Mouse (Mus musculus) stomach, embryonic 14.5 days (tissue): ENCODE results near the gene Ppfibp1. TPM values are rescaled to one million over a fixed set of nuclear protein-coding genes. Genes with fewer than 3 reads are reported as not detected.

Experiments used
- ATAC-seq: fragments of 200-750 bp; cut with Nextera tagmentation; 2 replicates; pipeline ENCODE4 v1.8.0; 2017; ENCODE audit warnings: low read depth, moderate TSS enrichment; ENCODE audit not compliant: insufficient number of reproducible peaks, insufficient read depth, low FRiP score
- H3K27ac ChIP-seq: fragments of 300-500 bp; sonication (generic); 2 replicates; pipeline ENCODE4 v1.5.1; 2014; ENCODE audit warnings: mild to moderate bottlenecking, low read length, moderate library complexity, mixed read lengths
- H3K27me3 ChIP-seq: fragments of 300-500 bp; sonication (generic); 2 replicates; pipeline ENCODE4 v1.6.1; 2014; ENCODE audit warnings: low read length, control low read depth, mixed read lengths; ENCODE audit not compliant: control insufficient read depth, insufficient read depth
- H3K36me3 ChIP-seq: fragments of 300-500 bp; sonication (generic); 2 replicates; pipeline ENCODE4 v1.6.1; 2014; ENCODE audit warnings: mild to moderate bottlenecking, control low read depth, low read length, moderate library complexity, mixed read lengths; ENCODE audit not compliant: control insufficient read depth, insufficient read depth
- H3K4me1 ChIP-seq: fragments of 300-500 bp; sonication (generic); 2 replicates; pipeline ENCODE4 v1.6.1; 2014; ENCODE audit warnings: low read length, control low read depth, mixed read lengths; ENCODE audit not compliant: control insufficient read depth, insufficient read depth
- H3K4me2 ChIP-seq: fragments of 300-500 bp; sonication (generic); replicated peaks from 2 replicates; pipeline ENCODE4 v1.6.1; 2014; ENCODE audit warnings: low read depth, low read length, control low read depth
- H3K4me3 ChIP-seq: fragments of 300-500 bp; sonication (generic); 2 replicates; pipeline ENCODE4 v1.5.1; 2014; ENCODE audit warnings: low read depth, low read length, control low read depth
- H3K9ac ChIP-seq: fragments of 300-500 bp; sonication (generic); replicated peaks from 2 replicates; pipeline ENCODE4 v1.6.1; 2014; ENCODE audit warnings: low read depth, mild to moderate bottlenecking, control low read depth, low read length, moderate library complexity, mixed read lengths
- H3K9me3 ChIP-seq: fragments of 300-500 bp; sonication (generic); 2 replicates; pipeline ENCODE4 v1.6.1; 2016; ENCODE audit warnings: low read depth, low read length, control low read depth; ENCODE audit not compliant: control insufficient read depth
- WGBS: fragments of 180-500 bp; shearing (Covaris S2); extraction: QIAGEN DNeasy Blood & Tissue Kit; methylation state at CpG from one replicate; pipeline ENCODE4 v1.1.7; 2014; 5-methylcytosine and 5-hydroxymethylcytosine counted together
- polyA plus RNA-seq: library from polyadenylated mRNA; unstranded; fragments of >200 nt; fragmentation: Nextera tagmentation; extraction: Ambion mirVana; gene quantifications from 2 replicates; pipeline ENCODE4 v1.2.1, GENCODE M21; 2014

The Ppfibp1 gene
- polyA plus RNA-seq, 1 experiment from 2014 or later, result 41.9 TPM

- peaks cover 5% of the 10 kb centered on the region; the same call in 1 of the 2 replicates for H3K36me3 ChIP-seq
- peak; percentile 99 for ATAC-seq
- WGBS, result 3% methylated on average over 65 of the region's 66 CpGs
- H3K9me3 ChIP-seq, result no peaks in the 10 kb centered on the region
- H3K27me3 ChIP-seq, result no peaks in the 10 kb centered on the region
- H3K4me1 ChIP-seq, result no peaks in the 10 kb centered on the region; the same call in 1 of the 2 replicates
- peak within 1 kb of the TSS; percentile 57 for H3K27ac ChIP-seq
- peak within 1 kb of the TSS; percentile 70 for H3K9ac ChIP-seq
- H3K4me2 ChIP-seq, result peak within 1 kb of the TSS; percentile 67
- peak within 1 kb of the TSS; percentile 78 for H3K4me3 ChIP-seq
Measured at GRCm38 (mm10) chr6:147042291-147043290, 154.3 kb downstream of the Ppfibp1 start, which contains the start of gene Mrps35. Gene Mrps35, plus strand, starts transcription at chr6:147042764.

DNA sequence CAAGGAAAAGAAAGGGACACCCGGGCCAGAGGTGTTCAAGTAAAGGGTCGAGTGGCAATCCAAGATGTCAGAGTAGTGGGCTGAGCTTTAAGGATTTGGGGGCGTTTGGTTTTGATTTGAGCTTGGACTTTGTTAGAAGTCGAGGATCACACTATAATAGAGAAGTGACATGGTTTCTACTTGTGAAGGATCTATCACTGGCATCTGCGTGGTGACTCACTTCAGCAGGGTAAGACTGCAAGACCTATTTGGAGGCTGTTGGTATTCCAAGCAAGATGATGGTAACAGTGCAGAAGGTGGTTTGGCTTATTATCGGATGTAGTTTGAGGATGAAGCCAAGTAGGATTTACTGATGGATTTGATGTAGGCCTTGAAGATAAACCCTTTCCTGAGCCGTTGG, 155.3 kb downstream of the Ppfibp1 start:
- H3K4me1 ChIP-seq, result no peaks in the 10 kb centered on the region; the same call in 1 of the 2 replicates
- WGBS, result 43% methylated on average over 7 of the region's 7 CpGs

DNA sequence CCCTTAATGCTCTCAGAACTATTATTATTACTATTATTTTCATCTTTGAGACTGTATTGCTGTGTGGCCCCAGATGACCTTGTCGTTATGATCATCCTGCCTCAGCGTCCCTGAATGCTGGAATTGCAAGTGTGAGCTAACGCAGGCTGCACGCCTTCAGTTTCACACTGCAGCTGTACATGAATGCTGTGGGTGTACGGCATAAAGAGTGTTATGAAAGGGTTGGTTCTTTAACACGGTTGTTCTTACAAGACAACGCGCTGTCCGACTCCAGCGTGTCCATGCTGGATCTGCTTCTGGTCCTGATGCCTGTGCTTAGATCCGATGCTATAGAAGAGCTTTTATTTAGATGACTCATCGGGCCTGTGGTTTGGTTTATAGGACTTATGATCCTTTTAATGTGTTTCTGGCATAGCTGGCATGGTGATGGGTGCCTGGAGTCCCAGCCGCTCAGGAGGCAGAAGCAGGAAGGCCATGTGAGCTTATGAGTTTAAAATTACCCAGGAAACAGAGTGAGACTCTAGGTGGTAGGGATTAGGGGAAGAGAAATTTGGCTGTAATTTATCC, 161.0 kb downstream of the Ppfibp1 start:
- peaks cover 43% of the 10 kb centered on the region for H3K36me3 ChIP-seq
- H3K4me1 ChIP-seq, result no peaks in the 10 kb centered on the region
- H3K9ac ChIP-seq, result no peak overlapping the region
- 95% methylated on average over 13 of the region's 13 CpGs for WGBS
- no peak for ATAC-seq
- no peak overlapping the region for H3K27ac ChIP-seq
- no peaks in the 10 kb centered on the region for H3K9me3 ChIP-seq
- H3K4me3 ChIP-seq, result no peak overlapping the region
- no peaks in the 10 kb centered on the region for H3K27me3 ChIP-seq
- H3K4me2 ChIP-seq, result no peak overlapping the region

More for the DNA sequence above, 155.3 kb downstream of the Ppfibp1 start:
- peak overlapping the region; percentile 67 for H3K4me2 ChIP-seq
- H3K27me3 ChIP-seq, result no peaks in the 10 kb centered on the region
- H3K9ac ChIP-seq, result 0 out of 2 replicates have a peak overlapping the region, but pooled peaks have one; percentile 70
- H3K9me3 ChIP-seq, result no peaks in the 10 kb centered on the region
- H3K27ac ChIP-seq, result no peak overlapping the region
- H3K4me3 ChIP-seq, result peak overlapping the region; percentile 78
- ATAC-seq, result no peak
- H3K36me3 ChIP-seq, result peaks cover 14% of the 10 kb centered on the region; the same call in 1 of the 2 replicates

GRCm38 (mm10) chr6:147051666-147052065, 163.4 kb downstream of the Ppfibp1 start:
- Histone ChIP-seq H3K4me2 (no peak overlapping the region), H3K9me3 (no peaks in the 10 kb centered on the region), H3K36me3 (peaks cover 50% of the 10 kb centered on the region), H3K4me1 (no peaks in the 10 kb centered on the region), H3K9ac (no peak overlapping the region), H3K27me3 (no peaks in the 10 kb centered on the region), H3K27ac (no peak overlapping the region), H3K4me3 (no peak overlapping the region)
- no peak for ATAC-seq
- WGBS, result 96% methylated on average over 8 of the region's 8 CpGs

- H3K27me3 ChIP-seq, result no peaks in the 10 kb centered on the region
- no peak overlapping the region for H3K27ac ChIP-seq
- 92% methylated on average over 9 of the region's 9 CpGs for whole genome bisulfite sequencing
- peaks cover 49% of the 10 kb centered on the region for H3K36me3 ChIP-seq
- no peak for ATAC-seq
- H3K9me3 ChIP-seq, result no peaks in the 10 kb centered on the region
- H3K4me3 ChIP-seq, result no peak overlapping the region
- no peak overlapping the region for H3K9ac ChIP-seq
- H3K4me2 ChIP-seq, result no peak overlapping the region
- no peaks in the 10 kb centered on the region for H3K4me1 ChIP-seq
Measured at GRCm38 (mm10) chr6:147052440-147052839, 164.2 kb downstream of the Ppfibp1 start.

DNA sequence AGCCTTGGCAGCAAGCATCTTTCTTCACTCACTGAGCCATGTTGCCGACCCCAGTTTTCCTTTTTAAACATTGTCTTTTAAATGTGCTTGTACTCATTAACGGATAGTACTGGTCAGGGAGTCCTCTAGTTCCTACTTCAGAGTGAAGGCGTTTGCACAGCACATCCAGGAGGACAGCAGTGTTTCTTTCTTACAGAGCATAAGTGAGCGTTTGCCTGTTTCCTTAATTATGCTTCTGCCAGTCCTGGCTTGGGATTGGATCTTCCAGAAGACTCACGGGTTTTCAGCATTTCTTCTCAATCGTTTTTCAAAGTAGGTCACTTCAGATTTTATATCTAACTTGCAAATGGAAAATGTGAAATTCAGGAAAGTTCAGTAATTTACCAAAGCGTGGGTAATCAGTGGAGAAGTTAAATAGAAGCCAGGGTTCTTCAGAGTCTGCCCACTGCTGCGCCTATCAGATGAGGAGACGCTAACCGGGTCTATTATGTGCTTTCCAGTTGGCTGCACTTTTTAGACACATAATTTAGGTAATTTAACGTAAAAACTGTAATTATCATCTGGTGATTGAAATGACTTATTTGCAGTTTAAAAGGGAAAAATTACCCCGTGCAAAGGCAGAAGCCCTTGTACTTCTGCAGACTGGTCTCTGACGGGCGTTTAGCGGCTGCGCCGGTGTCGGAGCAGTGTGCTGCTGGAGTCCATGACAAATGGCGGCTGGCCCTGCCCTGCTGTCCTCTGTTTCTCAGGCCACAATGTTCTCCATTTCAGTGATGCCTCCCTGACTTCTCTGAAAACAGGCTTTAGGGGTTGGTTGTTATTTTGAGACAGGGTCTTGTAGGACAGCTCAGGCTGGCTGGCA, 165.7 kb downstream of the Ppfibp1 start:
- ATAC-seq, result no peak
- H3K4me3 ChIP-seq, result no peak overlapping the region
- peaks cover 41% of the 10 kb centered on the region for H3K36me3 ChIP-seq
- H3K27me3 ChIP-seq, result no peaks in the 10 kb centered on the region
- WGBS, result 92% methylated on average over 19 of the region's 19 CpGs
- H3K4me1 ChIP-seq, result no peaks in the 10 kb centered on the region
- H3K9ac ChIP-seq, result no peak overlapping the region
- no peaks in the 10 kb centered on the region for H3K9me3 ChIP-seq
- no peak overlapping the region for H3K4me2 ChIP-seq
- H3K27ac ChIP-seq, result no peak overlapping the region

- Histone ChIP-seq H3K9ac (no peak overlapping the region), H3K36me3 (peaks cover 35% of the 10 kb centered on the region), H3K4me3 (no peak overlapping the region), H3K4me2 (no peak overlapping the region), H3K4me1 (no peaks in the 10 kb centered on the region), H3K9me3 (no peaks in the 10 kb centered on the region), H3K27ac (no peak overlapping the region), H3K27me3 (no peaks in the 10 kb centered on the region)
- ATAC-seq, result no peak
- 88% methylated on average over 10 of the region's 10 CpGs for WGBS
Measured at GRCm38 (mm10) chr6:147055374-147055977, 167.2 kb downstream of the Ppfibp1 start.
